Mouse (Mus musculus): Measurements from ENCODE around the gene Irf2bpl. TPM values are rescaled to one million over a fixed set of nuclear protein-coding genes. Genes with fewer than 3 reads are reported as not detected.

Gene Irf2bpl
- 10 to 100 TPM in 1 of 2 experiments, 1 to 10 TPM in 1; 8.6 to 13.6 TPM for polyA plus RNA-seq (2017; shearing (Covaris generic))

GRCm38 (mm10) chr12:86884197-86885058 lies at the start of gene Irf2bpl:
Gene Irf2bpl, minus strand, starts transcription at chr12:86884798.
- ATAC-seq: peak; percentile 75

DNA sequence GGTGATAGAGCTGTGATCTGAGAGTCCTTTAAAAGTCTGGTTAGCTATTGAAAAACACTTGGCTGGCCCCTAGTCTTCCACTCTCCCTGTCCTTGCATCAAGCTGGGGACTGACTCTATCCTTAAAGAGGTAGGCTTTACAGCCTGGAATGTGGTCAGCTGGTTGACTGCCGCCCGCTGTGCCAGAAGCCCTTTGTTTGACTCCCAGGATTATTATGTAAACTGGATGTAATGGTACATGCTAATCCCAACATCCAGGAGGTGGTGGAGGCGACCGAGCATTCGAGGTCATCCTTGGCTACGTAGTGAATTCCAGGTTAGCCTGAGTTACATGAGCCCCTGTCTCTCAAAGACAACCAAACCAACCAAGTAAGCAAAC lies 48.0 kb upstream of the Irf2bpl start:
- no peak for ATAC-seq

GRCm38 (mm10) chr12:86931919-86932574 lies 47.4 kb upstream of the Irf2bpl start:
- ATAC-seq: no peak

DNA sequence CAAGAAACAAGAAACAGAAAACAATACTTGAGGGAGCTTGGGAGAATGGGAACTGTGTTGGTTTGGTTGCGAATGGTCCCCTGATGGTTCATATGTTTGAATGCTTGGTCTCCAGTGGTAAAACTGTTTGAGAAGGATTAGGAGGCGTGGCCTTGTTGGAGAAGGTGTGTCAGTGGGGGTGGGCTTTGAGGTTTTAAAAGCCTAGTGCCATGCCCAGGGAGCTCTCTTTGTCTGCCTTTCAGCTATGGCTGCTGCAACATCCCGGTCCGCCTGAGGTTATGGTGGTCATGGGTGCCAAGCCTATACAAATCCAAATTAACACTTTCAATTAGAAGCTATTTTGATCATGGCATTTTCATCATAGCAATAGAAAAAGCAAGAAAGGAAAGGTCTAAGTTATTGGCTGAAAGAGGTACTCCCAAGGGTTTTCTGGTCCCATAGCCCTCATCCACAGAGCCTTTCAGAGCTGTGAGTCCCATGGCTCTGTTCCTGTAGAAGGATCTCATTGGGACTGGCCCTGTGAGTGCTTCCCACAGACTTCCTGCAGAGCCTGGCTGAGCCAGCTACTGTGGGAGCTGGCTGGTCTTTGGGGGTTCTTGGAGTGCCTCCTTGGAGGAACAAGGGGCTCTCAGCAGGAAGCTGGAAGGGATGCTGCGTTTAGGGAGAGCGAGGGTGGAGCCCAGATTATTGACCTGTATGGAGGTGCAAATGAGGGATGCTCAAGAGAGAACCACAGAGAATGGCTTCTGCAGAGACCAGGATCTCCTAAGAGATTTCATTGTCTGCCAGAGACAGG lies 46.5 kb upstream of the Irf2bpl start:
- ATAC-seq: no peak

DNA sequence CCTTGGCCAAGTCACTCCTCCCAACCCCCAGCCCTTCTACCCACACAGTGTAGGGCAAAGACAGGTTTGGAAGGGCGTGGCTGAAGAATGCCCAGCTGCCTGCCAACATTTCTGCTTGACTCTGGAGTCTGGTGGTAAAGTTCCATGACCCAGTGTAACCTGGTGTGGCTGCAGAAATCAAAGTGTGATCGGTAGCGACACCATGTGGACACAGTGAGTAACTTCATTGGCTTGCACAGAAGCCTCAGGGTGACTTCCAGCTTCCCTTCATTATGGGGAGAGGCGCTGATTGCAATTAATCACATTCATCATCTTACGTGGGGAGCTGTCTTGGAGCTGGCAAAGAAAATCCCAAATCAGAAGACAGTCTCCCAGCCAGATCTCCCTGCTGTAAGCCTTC lies 39.2 kb upstream of the Irf2bpl start:
- ATAC-seq: peak; percentile 89

DNA sequence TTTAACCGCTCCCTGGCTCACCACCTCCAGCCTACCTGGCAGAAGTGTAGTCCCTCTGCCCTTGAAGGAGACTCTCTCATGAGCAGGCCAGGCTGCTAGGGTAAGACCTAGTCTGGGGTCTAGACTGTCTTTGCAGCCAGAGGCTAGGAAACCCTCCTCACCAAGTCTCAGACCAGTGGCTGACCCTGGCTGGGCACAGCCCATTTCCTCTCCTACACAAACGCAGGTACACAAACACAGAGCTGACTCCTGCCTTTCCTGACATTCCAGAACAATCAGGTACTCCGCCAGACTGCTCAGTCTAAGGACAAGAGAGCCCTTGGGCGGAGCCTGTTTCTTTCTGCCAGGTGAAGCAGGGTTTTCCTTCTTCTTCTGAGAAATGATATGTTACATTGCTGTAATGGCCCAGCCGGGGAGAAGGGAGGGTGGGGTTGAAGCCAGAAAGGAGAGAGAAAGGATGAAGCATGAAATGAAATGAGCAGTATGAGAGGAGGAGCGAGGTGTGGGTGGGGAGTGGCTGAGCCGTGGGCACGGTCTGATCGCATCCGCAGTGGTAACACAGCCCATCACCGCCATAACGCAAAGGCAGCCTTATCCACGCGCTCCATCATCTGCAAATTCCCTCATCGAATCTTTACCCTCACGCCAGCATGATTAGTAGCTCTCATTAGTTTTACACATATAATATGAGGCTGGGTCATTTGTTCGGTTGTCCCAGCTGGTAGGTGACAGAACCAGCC lies 34.6 kb upstream of the Irf2bpl start:
- no peak for ATAC-seq

DNA sequence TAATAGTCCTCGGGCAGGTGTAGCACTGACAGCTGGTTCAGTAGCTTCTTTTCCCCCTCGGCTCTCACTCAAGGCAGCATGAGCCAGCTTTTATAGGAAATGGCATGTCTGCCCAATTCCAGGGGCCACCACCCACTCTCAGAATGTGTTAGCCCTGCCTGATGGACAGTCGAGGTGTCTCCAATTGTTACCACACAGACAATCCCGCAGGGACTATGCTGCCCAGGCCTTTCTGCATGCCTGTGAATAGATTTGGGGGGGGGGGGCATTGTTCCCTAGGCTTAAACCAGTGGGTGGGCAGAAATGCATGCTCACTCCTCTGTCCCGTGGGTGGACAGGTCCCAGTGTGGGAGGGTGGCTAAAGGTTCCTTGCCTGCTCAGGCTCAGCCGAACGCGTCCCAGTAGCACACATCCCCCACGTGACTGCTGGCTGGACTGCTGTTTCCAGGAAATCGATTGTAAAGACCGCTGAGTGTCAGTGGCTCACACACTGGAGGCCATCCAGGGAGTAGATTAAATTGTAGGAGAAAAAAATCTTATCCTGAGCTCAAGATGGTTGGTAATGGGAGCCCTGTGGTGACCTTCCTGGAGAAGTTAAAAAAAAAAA lies 33.9 kb upstream of the Irf2bpl start:
- no peak for ATAC-seq

DNA sequence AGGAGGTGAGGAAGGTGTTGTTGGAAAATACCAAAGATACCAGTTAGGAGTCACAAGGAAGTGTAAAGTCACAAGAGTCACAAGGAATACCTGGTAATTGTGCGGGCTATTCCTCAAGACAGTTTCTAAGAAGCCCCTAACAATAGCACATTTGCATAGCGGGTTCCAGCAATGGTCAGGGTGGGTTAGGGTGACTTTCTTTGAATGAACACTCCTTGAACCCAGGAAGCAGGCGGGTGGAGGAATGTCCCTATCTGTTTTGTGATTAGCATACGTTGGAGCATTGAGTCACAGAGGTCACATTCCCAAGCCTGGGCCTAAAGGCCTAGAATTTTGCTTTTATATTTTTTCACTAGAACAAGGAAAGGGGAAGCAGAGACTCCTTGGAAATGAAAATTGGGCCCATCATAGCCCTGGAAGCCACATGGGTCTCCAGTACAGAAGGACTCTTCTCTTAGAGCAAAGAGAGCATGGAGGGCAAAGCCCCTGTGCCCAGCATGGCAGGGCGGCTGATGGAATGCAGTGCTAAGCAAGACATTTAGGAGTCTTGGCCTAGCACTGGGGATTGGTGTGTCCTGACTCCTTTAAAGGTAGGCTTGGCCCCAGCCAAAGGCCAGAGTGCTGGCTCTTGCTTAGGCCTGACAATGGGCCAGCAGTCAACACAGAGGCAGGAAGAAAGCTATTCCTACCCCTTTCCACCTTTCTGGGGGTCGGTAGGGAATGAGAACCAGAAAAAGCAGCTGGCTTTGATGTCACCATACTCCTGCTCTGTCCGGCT lies 32.4 kb upstream of the Irf2bpl start:
- no peak for ATAC-seq

DNA sequence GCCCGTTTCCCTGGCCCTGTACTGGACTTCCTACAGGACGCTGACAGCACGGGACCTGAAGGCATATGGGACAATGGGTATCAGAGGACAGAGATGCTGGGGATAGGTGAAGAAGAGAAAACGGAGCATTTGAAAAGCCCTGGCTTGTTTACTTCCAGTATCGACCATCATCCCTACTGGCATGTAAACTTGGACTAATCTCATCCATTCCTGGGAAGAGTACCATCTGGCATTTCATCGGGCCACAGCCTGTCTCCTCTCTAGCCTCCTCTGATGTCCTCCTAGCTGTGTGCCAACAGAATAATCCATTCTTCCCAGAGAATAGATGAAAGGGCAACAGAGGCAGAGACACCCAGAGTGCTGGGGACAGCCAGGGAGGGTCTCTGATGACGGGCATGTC lies 31.0 kb upstream of the Irf2bpl start:
- ATAC-seq: no peak

DNA sequence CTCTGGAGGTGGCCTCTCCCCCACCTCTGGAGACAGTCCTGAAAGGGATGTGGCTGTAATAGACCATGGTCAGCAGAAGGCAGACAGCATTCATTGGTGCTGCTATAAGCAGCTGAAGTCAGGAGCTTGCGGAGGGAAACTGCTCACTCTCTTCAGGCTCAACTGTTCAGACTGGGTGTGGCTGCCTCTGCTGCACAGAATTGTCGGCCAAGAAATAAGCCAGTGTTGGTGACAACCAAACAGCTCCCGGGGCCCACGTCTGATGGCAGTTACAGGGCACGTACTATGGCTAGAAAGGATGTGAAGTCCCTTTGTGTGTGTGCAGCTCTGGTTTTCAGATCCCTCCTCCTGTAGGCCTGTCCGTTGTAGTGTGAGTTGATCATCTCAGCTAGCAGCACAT lies 30.2 kb upstream of the Irf2bpl start:
- peak; percentile 49 for ATAC-seq

GRCm38 (mm10) chr12:86914351-86914750 lies 29.8 kb upstream of the Irf2bpl start:
- ATAC-seq: no peak

- ATAC-seq: no peak
These were observed 27.9 kb upstream of the Irf2bpl start for GRCm38 (mm10) chr12:86912335-86913093.

DNA sequence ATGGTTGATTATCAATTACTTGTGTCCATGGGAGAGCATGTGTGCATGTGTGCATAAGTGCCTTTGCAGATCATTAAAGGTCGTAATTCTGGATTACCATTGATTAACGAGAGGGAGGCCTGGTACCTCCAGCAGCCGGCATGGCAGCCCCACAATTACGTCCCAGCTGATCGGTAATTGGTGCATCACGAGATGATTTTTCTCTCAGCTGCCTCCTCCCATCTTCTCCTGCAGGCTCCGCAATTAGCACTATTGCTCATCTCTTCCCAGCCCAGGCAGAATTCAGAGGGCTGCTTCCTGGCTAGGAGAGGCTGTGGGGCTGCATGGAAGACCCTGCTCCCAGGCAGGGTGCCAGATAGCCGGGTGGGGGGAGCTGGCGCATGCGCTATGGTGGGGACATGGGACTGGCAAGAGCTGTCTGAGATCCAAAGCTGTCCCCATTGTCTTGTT lies 26.9 kb upstream of the Irf2bpl start:
- ATAC-seq: no peak

- ATAC-seq: peak; percentile 91
These were observed 21.8 kb upstream of the Irf2bpl start for GRCm38 (mm10) chr12:86906395-86906794.

- no peak for ATAC-seq
These were observed 21.3 kb upstream of the Irf2bpl start for GRCm38 (mm10) chr12:86905876-86906275.

DNA sequence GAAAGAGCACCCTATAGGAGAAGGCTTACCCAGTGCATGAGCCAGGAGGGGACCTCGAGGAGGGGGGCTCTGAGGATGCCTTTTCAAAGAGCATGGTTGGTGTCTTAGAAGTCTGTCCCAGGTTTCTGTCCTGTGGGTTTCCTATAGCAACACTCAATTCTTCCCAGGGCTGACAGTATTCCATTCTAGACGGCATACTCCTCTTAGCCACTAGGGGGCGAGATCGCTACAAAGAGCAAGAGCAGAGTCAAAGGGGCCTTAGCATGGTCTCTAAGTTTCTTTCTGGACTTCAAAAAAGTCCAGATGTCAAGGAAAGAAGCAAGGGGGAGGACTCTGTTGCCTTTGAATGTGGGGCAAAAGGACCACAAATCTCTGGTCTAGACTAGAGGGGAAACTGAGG lies 20.6 kb upstream of the Irf2bpl start:
- peak; percentile 45 for ATAC-seq

DNA sequence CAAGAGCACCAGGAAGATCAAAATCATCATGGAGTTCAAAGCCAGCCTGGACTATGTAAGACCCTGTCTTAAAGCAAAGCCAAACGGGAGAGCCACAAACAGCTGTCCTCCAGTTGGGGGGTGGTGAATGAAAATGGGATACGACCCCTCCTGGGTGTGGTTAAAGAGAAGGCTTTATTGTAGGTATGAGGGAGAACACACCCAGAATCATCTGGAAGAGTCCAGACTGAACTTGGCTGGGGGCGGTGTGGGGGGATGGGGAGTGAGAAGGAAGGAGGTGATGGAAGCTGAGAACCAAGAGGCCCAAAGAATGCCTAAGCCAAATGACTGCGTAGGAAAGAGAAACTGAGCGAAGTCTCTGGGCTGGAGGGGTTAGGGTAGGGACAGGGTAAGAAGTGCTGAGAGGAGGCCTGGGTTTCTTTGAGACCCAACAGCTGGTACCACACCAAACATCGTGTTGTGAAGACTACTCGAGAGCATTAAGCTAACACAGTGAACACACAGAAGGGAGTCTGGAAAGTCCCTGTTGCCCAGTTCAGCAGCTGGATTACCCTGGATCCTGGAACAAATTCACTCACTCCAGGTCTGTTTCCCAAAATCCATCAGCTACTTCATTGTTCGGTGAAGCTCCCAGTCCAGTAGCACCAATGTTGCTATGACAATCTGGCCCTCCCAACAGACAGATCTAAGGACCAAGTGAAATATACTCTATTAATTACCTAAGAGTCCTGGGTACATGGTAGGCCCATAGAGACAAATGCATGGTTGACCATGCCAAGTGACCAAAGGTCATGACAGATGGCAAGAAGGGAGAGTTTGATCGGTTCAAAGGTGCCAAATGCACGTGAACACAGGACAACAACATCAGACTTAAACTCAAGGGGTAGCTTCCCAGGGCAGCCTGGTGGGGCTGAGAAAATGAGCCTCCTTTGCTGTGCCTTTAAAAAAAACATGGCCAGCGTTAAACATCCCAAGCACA lies 19.5 kb upstream of the Irf2bpl start:
- ATAC-seq: no peak

GRCm38 (mm10) chr12:86899461-86900179 lies 15.0 kb upstream of the Irf2bpl start:
- ATAC-seq: no peak
